Mouse (Mus musculus) G1E (cell line): ENCODE data around the gene Tnk2.

Source experiments
- CTCF ChIP-seq: IDR thresholded peaks from 2 replicates; pipeline ENCODE4 v1.5.1; 2012; ENCODE audit warnings: low read depth, low read length, inconsistent platforms, mixed read lengths
- TAL1 ChIP-seq: conservative IDR thresholded peaks from 2 replicates; pipeline ENCODE4 v1.6.1; 2012; ENCODE audit warnings: low read depth, low read length, inconsistent platforms, mixed read lengths

DNA sequence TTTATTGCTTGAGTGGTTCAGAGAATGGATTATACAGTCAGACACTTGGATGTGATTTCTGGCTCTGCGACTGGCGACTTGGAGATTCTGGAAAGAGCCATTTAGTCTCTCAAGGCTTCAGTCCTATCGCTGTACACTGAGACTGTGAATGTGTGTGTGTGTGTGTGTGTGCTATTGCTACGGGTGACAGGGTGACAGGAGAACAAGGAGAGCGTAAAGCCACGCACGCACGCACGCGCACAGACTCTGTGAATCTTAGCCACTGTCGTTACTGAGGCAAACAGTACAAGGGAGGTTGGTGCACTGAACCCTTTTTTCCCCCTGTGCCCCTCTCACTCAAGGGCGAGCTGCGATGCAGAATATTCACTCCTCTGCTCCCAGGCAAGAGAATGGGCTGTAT is 1.4 kb upstream of the Tnk2 start:
- TF ChIP-seq CTCF = no peak
- no peak for TF ChIP-seq TAL1
